Mouse (Mus musculus): Measurements from ENCODE around the gene Pcf11. TPM values are rescaled to one million over a fixed set of nuclear protein-coding genes. Genes with fewer than 3 reads are reported as not detected.

Gene Pcf11
- total and polyA plus RNA-seq, 3 experiments, result 30.0 to 37.2 (median 30.5) TPM

GRCm38 (mm10) chr7:92658050-92658449, 11.7 kb downstream of the Pcf11 start:
- Histone ChIP-seq H3K9ac (ENCODE audit: insufficient read depth, low read depth) (no peak overlapping the region), H3K27me3 (replicated peaks) (no peaks in the 10 kb centered on the region), H3K9me3 (replicated peaks; ENCODE audit: low read length) (peaks cover 2% of the 10 kb centered on the region), H3K4me3 (replicated peaks in 1 of 3; ENCODE audit: low read depth in 2 of 3, low read length in 2 of 3, poor library complexity in 1 of 3) (no peak overlapping the region), H3K27ac (ENCODE audit: insufficient read depth, low read depth) (no peak overlapping the region), H3K36me3 (replicated peaks in 1 of 2; ENCODE audit: control insufficient read depth in 1 of 2, insufficient read depth in 1 of 2, low read length in 1 of 2) (peaks cover 49 to 80% of the 10 kb centered on the region in 2 experiments), H3K4me2 (ENCODE audit: insufficient read depth, low read depth, poor library complexity, severe bottlenecking) (no peak overlapping the region), H3K79me2 (replicated peaks; ENCODE audit: control insufficient read depth, extremely low read depth, insufficient read depth, poor library complexity, severe bottlenecking) (peaks cover 53% of the 10 kb centered on the region), H3K4me1 (ENCODE audit: control insufficient read depth in 1 of 2, insufficient read depth in 2 of 2) (peaks cover 0 to 26% of the 10 kb centered on the region in 2 experiments; a peak in 1 of 4 replicates)
- TF ChIP-seq USF1 (IDR thresholded peaks at IDR 0.05; ENCODE audit: low read depth, low read length) (no peak), ZC3H11A (IDR thresholded peaks at IDR 0.05; ENCODE audit: low read depth, low read length) (no peak), JUND (conservative IDR thresholded peaks at IDR 0.05; ENCODE audit: low read depth, low read length) (no peak), MXI1 (IDR thresholded peaks at IDR 0.05; ENCODE audit: low read depth, low read length) (no peak), IRF4 (IDR thresholded peaks at IDR 0.05; ENCODE audit: low read depth, low read length) (no peak), ZNF384 (IDR thresholded peaks at IDR 0.05; ENCODE audit: low read depth, low read length) (no peak), NRF1 (IDR thresholded peaks at IDR 0.05; ENCODE audit: low read depth, low read length) (no peak), HCFC1 (IDR thresholded peaks at IDR 0.05; ENCODE audit: low read depth, low read length) (no peak)
- no peak for DNase-seq (ENCODE audit: extremely low read depth)
- in situ Hi-C loops (cut with MboI; ENCODE audit: low pct_ligation_motif_present, low pct_unique_long_range_greater_than_20kb, low sequenced_read_pairs), result no loop called here
- dilution Hi-C loops (cut with MboI; ENCODE audit: extremely low pct_ligation_motif_present, extremely low pct_unique_long_range_greater_than_20kb, low sequenced_read_pairs), result no loop called here

- peaks cover 44 to 75% of the 10 kb centered on the region in 2 experiments for H3K36me3 ChIP-seq (replicated peaks in 1 of 2; ENCODE audit: control insufficient read depth in 1 of 2, insufficient read depth in 1 of 2, low read length in 1 of 2)
- dilution Hi-C loops (cut with MboI; ENCODE audit: extremely low pct_ligation_motif_present, extremely low pct_unique_long_range_greater_than_20kb, low sequenced_read_pairs), result no loop called here
- in situ Hi-C loops (cut with MboI; ENCODE audit: low pct_ligation_motif_present, low pct_unique_long_range_greater_than_20kb, low sequenced_read_pairs), result no loop called here
These were observed 13.3 kb downstream of the Pcf11 start for GRCm38 (mm10) chr7:92656386-92656785.

GRCm38 (mm10) chr7:92653329-92653728, 16.4 kb downstream of the Pcf11 start:
- Histone ChIP-seq H3K27ac (ENCODE audit: insufficient read depth, low read depth) (no peak overlapping the region), H3K9ac (ENCODE audit: insufficient read depth, low read depth) (no peak overlapping the region; the same call in 1 of the 2 replicates), H3K36me3 (replicated peaks in 1 of 2; ENCODE audit: control insufficient read depth in 1 of 2, insufficient read depth in 1 of 2, low read length in 1 of 2) (peaks cover 32 to 65% of the 10 kb centered on the region in 2 experiments), H3K4me2 (ENCODE audit: insufficient read depth, low read depth, poor library complexity, severe bottlenecking) (no peak overlapping the region), H3K4me3 (replicated peaks in 1 of 3; ENCODE audit: low read depth in 2 of 3, low read length in 2 of 3, poor library complexity in 1 of 3) (no peak overlapping the region), H3K27me3 (replicated peaks) (no peaks in the 10 kb centered on the region), H3K4me1 (ENCODE audit: control insufficient read depth in 1 of 2, insufficient read depth in 2 of 2) (peaks cover 0 to 25% of the 10 kb centered on the region in 2 experiments; a peak in 1 of 4 replicates), H3K79me2 (replicated peaks; ENCODE audit: control insufficient read depth, extremely low read depth, insufficient read depth, poor library complexity, severe bottlenecking) (peaks cover 44% of the 10 kb centered on the region), H3K9me3 (replicated peaks; ENCODE audit: low read length) (peaks cover 2% of the 10 kb centered on the region)
- DNase-seq (ENCODE audit: extremely low read depth), result no peak
- in situ Hi-C loops (cut with MboI; ENCODE audit: low pct_ligation_motif_present, low pct_unique_long_range_greater_than_20kb, low sequenced_read_pairs) (no loop called here), dilution Hi-C loops (cut with MboI; ENCODE audit: extremely low pct_ligation_motif_present, extremely low pct_unique_long_range_greater_than_20kb, low sequenced_read_pairs) (no loop called here)
- TF ChIP-seq POLR2AphosphoS2 (IDR thresholded peaks at IDR 0.05; ENCODE audit: low read depth, low read length) (no peak), IRF4 (IDR thresholded peaks at IDR 0.05; ENCODE audit: low read depth, low read length) (no peak), ZNF384 (IDR thresholded peaks at IDR 0.05; ENCODE audit: low read depth, low read length) (no peak), MAFK (IDR thresholded peaks at IDR 0.05; ENCODE audit: insufficient replicate concordance, low read length) (no peak), POLR2A (IDR thresholded peaks at IDR 0.05; ENCODE audit: low read depth, low read length) (no peak), ELF1 (IDR thresholded peaks at IDR 0.05; ENCODE audit: low read depth, low read length) (no peak), KAT2A (IDR thresholded peaks at IDR 0.05; ENCODE audit: insufficient replicate concordance, low read length) (no peak), EP300 (IDR thresholded peaks at IDR 0.05; ENCODE audit: low read length) (no peak), ETS1 (conservative IDR thresholded peaks at IDR 0.05; ENCODE audit: low read depth, low read length) (no peak), BHLHE40 (IDR thresholded peaks at IDR 0.05; ENCODE audit: low read depth, low read length) (no peak), MXI1 (IDR thresholded peaks at IDR 0.05; ENCODE audit: low read depth, low read length) (no peak), ZMIZ1 (IDR thresholded peaks at IDR 0.05; ENCODE audit: low read depth, low read length) (no peak), RAD21 (IDR thresholded peaks at IDR 0.05; ENCODE audit: low read depth, low read length) (no peak), TCF12 (IDR thresholded peaks at IDR 0.05; ENCODE audit: low read depth, low read length) (no peak), MAZ (IDR thresholded peaks at IDR 0.05; ENCODE audit: low read depth, low read length) (no peak), NELFE (IDR thresholded peaks at IDR 0.05; ENCODE audit: low read depth, low read length) (no peak), GABPA (IDR thresholded peaks at IDR 0.05; ENCODE audit: insufficient replicate concordance, low read depth, low read length) (no peak)

More at GRCm38 (mm10) chr7:92656386-92656785, 13.3 kb downstream of the Pcf11 start:
- no peak for TF ChIP-seq MAFK (IDR thresholded peaks at IDR 0.05; ENCODE audit: insufficient replicate concordance, low read length)
- no peak for TF ChIP-seq SIN3A (IDR thresholded peaks at IDR 0.05; ENCODE audit: low read length)
- no peak for TF ChIP-seq MAZ (IDR thresholded peaks at IDR 0.05; ENCODE audit: low read depth, low read length)
- no peak for TF ChIP-seq ZNF384 (IDR thresholded peaks at IDR 0.05; ENCODE audit: low read depth, low read length)
- TF ChIP-seq ELF1 (IDR thresholded peaks at IDR 0.05; ENCODE audit: low read depth, low read length), result no peak
- TF ChIP-seq ETS1 (conservative IDR thresholded peaks at IDR 0.05; ENCODE audit: low read depth, low read length), result no peak
- TF ChIP-seq JUN (IDR thresholded peaks at IDR 0.05; ENCODE audit: insufficient read depth, low read depth, low read length), result no peak
- no peak for TF ChIP-seq EP300 (IDR thresholded peaks at IDR 0.05; ENCODE audit: low read length)
- no peak for TF ChIP-seq RCOR1 (conservative IDR thresholded peaks at IDR 0.05; ENCODE audit: low read depth, low read length)
- TF ChIP-seq POLR2A (IDR thresholded peaks at IDR 0.05; ENCODE audit: low read depth, low read length), result no peak
- peaks cover 55% of the 10 kb centered on the region for H3K79me2 ChIP-seq (replicated peaks; ENCODE audit: control insufficient read depth, extremely low read depth, insufficient read depth, poor library complexity, severe bottlenecking)
- no peaks in the 10 kb centered on the region for H3K27me3 ChIP-seq (replicated peaks)
- H3K4me3 ChIP-seq (replicated peaks in 1 of 3; ENCODE audit: low read depth in 2 of 3, low read length in 2 of 3, poor library complexity in 1 of 3), result no peak overlapping the region
- DNase-seq (ENCODE audit: extremely low read depth), result no peak
- H3K9me3 ChIP-seq (replicated peaks; ENCODE audit: low read length), result peaks cover 2% of the 10 kb centered on the region
- H3K27ac ChIP-seq (ENCODE audit: insufficient read depth, low read depth), result no peak overlapping the region
- H3K4me2 ChIP-seq (ENCODE audit: insufficient read depth, low read depth, poor library complexity, severe bottlenecking), result no peak overlapping the region; the same call in 1 of the 2 replicates
- H3K4me1 ChIP-seq (ENCODE audit: control insufficient read depth in 1 of 2, insufficient read depth in 2 of 2), result peaks cover 0 to 29% of the 10 kb centered on the region in 2 experiments; a peak in 1 of 4 replicates
- no peak overlapping the region for H3K9ac ChIP-seq (ENCODE audit: insufficient read depth, low read depth)

All from CH12.LX (cell line).